22 mouse cellular contexts compared by ENCODE assay signal in the genomic region with DNA sequence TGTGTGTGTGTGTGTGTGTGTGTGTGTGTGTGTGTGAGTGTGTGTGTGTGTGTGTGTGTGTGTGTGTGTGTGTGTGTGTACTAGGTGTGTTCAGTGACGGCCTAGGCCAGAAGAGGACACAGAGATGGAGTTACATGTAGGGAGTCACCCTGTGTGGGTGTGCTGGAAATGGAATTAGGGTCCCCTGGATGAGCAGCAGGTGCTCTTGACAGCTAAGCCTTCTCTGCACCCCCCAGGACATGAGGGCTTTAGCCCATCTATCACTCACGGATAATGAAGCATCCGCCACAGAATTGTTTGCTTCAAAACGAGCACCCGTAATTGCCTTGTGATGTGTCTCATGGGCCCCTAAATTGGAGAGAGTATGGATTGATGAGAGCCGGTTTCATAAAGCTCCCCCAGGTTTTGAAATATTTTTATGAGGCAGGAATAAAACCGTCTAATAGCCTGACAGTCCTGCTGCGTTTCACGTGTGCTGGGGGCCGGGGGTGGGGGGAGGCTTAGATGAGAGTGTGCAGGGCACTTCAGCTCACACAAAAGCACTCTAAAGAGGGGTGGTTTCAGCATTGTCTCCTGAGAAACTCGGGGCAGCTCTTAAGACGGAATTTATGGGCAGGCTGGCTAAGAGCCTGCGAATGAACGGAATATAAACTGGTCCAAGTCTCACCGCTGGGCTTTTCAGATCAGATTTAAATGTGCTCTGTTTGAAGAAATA. TPM values are rescaled to one million over a fixed set of nuclear protein-coding genes. Genes with fewer than 3 reads are reported as not detected.
DNase-seq lines count a peak whose midpoint lies in the region; ATAC-seq and TF ChIP-seq lines count a peak whose summit lies in the region.
"Had no signal": no experiment of that assay in that cellular context is flagged by ENCODE, and none has a peak within 500 bp of the region (broad histone marks: within the 10 kb centered on the region; RNA-seq: fewer than 3 reads in every experiment).

No protein-coding gene starts in this region.

- TF ChIP-seq POLR2A in brain, embryonic 14.5 days (IDR thresholded peaks at IDR 0.05; ENCODE audit: borderline replicate concordance, extremely low read depth, insufficient read depth, insufficient read length, poor library complexity, severe bottlenecking): no peak

- intact Hi-C loops in left cerebral cortex, postnatal 10 days (cut with DNase I): no loop called here

- ATAC-seq in hindbrain, postnatal 0 days: peak; percentile 48; the same call in 1 of the 2 replicates
- ATAC-seq in midbrain, embryonic 14.5 days (ENCODE audit: low FRiP score, low TSS enrichment): no peak
- ATAC-seq: CD4-positive, CD25-positive, alpha-beta regulatory T cell, adult 4 months; inflammation-experienced regulatory T-cells, adult 6 months had no signal

- no peaks in the 10 kb centered on the region for H3K27me3 ChIP-seq in hindbrain, postnatal 0 days (ENCODE audit: insufficient read depth, low read length)
- H3K27me3 ChIP-seq in midbrain, embryonic 14.5 days (ENCODE audit: control insufficient read depth, insufficient read depth, low read length): no peaks in the 10 kb centered on the region
- H3K27me3 ChIP-seq: liver, embryonic 15.5 days had no signal

- H3K4me3 ChIP-seq in hindbrain, postnatal 0 days (ENCODE audit: low read length): no peak overlapping the region
- H3K4me3 ChIP-seq in midbrain, embryonic 14.5 days (replicated peaks; ENCODE audit: low read depth, low read length): no peak overlapping the region
- H3K4me3 ChIP-seq: erythroblast, embryonic 14.5 days; heart, embryonic 10.5 days; liver, embryonic 15.5 days; megakaryocyte, embryonic 14.5 days had no signal

- no peak for TF ChIP-seq CTCF in brain, embryonic 14.5 days (IDR thresholded peaks at IDR 0.05; ENCODE audit: borderline replicate concordance, extremely low read depth, insufficient read depth, insufficient read length)
- no peak for TF ChIP-seq CTCF in hindbrain, postnatal 0 days (IDR thresholded peaks at IDR 0.05; ENCODE audit: low read depth)

- no peaks in the 10 kb centered on the region for H3K4me1 ChIP-seq in hindbrain, postnatal 0 days (ENCODE audit: insufficient read depth, low read length)
- H3K4me1 ChIP-seq in midbrain, embryonic 14.5 days (ENCODE audit: control insufficient read depth, insufficient read depth, low read length): peaks cover 19% of the 10 kb centered on the region
- H3K4me1 ChIP-seq: liver, embryonic 15.5 days had no signal

- 32% methylated on average over 15 of the region's 15 CpGs for WGBS in hindbrain, postnatal 0 days
- 18% methylated on average over 15 of the region's 15 CpGs for WGBS in midbrain, embryonic 14.5 days

- H3K36me3 ChIP-seq in hindbrain, postnatal 0 days (ENCODE audit: insufficient read depth, low read length): no peaks in the 10 kb centered on the region; the same call in 1 of the 2 replicates
- no peaks in the 10 kb centered on the region for H3K36me3 ChIP-seq in midbrain, embryonic 14.5 days (ENCODE audit: control insufficient read depth, insufficient read depth, low read length)
- H3K36me3 ChIP-seq: G1E; heart, embryonic 10.5 days; liver, embryonic 15.5 days had no signal

- H3K27ac ChIP-seq in hindbrain, postnatal 0 days: no peak overlapping the region
- H3K27ac ChIP-seq in midbrain, embryonic 14.5 days (replicated peaks; ENCODE audit: low read depth, low read length): peak overlapping the region; percentile 41; the same call in 1 of the 2 replicates
- H3K27ac ChIP-seq: liver, embryonic 15.5 days had no signal

- H3K9me3 ChIP-seq in hindbrain, postnatal 0 days (ENCODE audit: low read length): no peaks in the 10 kb centered on the region
- H3K9me3 ChIP-seq in midbrain, embryonic 14.5 days (ENCODE audit: control insufficient read depth, low read length): no peaks in the 10 kb centered on the region
- H3K9me3 ChIP-seq: heart, embryonic 10.5 days; liver, embryonic 15.5 days had no signal

- DNase-seq in embryo, embryonic 11 days: peak; percentile 29
- no peak for DNase-seq in embryo, embryonic 9.5 days (ENCODE audit: extremely low spot score)
- peak; percentile 79 for DNase-seq in brain, embryonic 14.5 days (ENCODE audit: low read depth)
- peak; percentile 39 for DNase-seq in hindbrain, postnatal 0 days (ENCODE audit: low spot score)
- DNase-seq in midbrain, embryonic 14.5 days: peak; percentile 55
- DNase-seq in adrenal gland, adult 18-20 months (ENCODE audit: low spot score in 2 of 2): no peak
- DNase-seq in urinary bladder, postnatal 25 days (ENCODE audit: low spot score): no peak
- no peak for DNase-seq in left cerebral cortex, postnatal 10 days (ENCODE audit: extremely low spot score in 1 of 2, low spot score in 2 of 2)
- DNase-seq: cerebellum, postnatal 10 days; gastrocnemius, postnatal 25 days; heart, postnatal 10 days; kidney, adult 9 months; lung, postnatal 10 days; thymus, adult 18-20 months had no signal

- no peak overlapping the region for H3K4me2 ChIP-seq in hindbrain, postnatal 0 days (ENCODE audit: low read depth, low read length)
- H3K4me2 ChIP-seq in midbrain, embryonic 14.5 days (ENCODE audit: low read length): no peak overlapping the region
- H3K4me2 ChIP-seq: liver, embryonic 15.5 days had no signal

- H3K9ac ChIP-seq in hindbrain, postnatal 0 days (replicated peaks; ENCODE audit: low read length): no peak overlapping the region
- H3K9ac ChIP-seq in midbrain, embryonic 14.5 days (replicated peaks; ENCODE audit: low read length): no peak overlapping the region
- H3K9ac ChIP-seq: liver, embryonic 15.5 days had no signal

RNA-seq across cellular contexts. Expression of gene Pcnx2, which starts 54.8 kb away (rescaled TPM):
- polyA plus RNA-seq in brain, embryonic 14.5 days (2012; rRNA removed): 11.8 and 13.7 TPM in 2 replicates
- 11.1 and 11.8 TPM in 2 replicates for total RNA-seq in hindbrain, postnatal 0 days (2014; rRNA removed)
- polyA plus RNA-seq in hindbrain, postnatal 0 days (2015; fragmentation: Nextera tagmentation; extraction: Ambion mirVana): 3.0 and 3.5 TPM in 2 replicates
- polyA plus RNA-seq in midbrain, embryonic 14.5 days (2014; fragmentation: Nextera tagmentation; extraction: Ambion mirVana): 3.9 and 4.5 TPM in 2 replicates
- total RNA-seq in adrenal gland, adult 18-20 months (2021): under 1 TPM; 0.51 to 0.60 TPM
- total RNA-seq in left cerebral cortex, postnatal 10 days (2021): 10 to 100 TPM; 48.6 to 55.8 TPM
- total RNA-seq: neutrophil, adult 5-6 weeks had no signal
- polyA plus RNA-seq: G1E had no signal

Comparison
In these comparisons a context has a peak if more than half of its experiments do, and no peak if none do; other contexts are left out.
1. DNase-seq: peak in embryo, embryonic 11 days (single experiment), brain, embryonic 14.5 days (single experiment), hindbrain, postnatal 0 days (single experiment) and midbrain, embryonic 14.5 days (single experiment); none in embryo, embryonic 9.5 days (single experiment), adrenal gland, adult 18-20 months (0 of 2), urinary bladder, postnatal 25 days (single experiment) and left cerebral cortex, postnatal 10 days (0 of 2).